8 mouse cellular contexts compared by ENCODE assay signal in the genomic region with DNA sequence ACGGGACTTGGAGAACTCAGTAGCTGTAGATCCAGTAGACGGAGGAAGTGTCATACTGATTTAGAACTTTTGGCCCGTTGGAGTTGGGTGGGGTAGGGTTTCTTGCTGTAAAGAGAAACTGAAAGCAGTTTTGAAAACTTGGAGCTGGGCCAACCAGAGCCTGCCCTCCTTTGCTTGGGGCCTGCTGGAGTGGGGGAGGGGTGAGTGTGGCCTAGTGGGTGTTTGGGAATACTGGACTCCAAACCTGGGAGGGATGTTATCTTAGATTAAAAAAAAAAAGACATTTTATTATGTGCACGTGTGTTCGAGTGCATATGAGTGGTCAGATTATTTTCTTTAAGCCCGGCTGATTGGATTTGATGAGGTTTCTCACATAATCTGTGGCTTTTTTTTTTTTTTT. TPM values are rescaled to one million over a fixed set of nuclear protein-coding genes. Genes with fewer than 3 reads are reported as not detected.
DNase-seq lines count a peak whose midpoint lies in the region; ATAC-seq lines count a peak whose summit lies in the region.

No protein-coding gene starts in this region.

- DNase-seq in neural tube, embryonic 10.5 days (ENCODE audit: extremely low spot score, low spot score): no peak
- DNase-seq in cerebellum, adult 11-12 months: peak; percentile 74
- DNase-seq in gastrocnemius, postnatal 14 days: peak; percentile 78
- peak; percentile 80 for DNase-seq in liver
- peak; percentile 9 to 40 for DNase-seq in monocyte, adult 2 months (ENCODE audit: low read depth in 1 of 2, low spot score in 2 of 2)
- DNase-seq in testis, postnatal 10 days (ENCODE audit: low spot score): peak; percentile 84

- intact Hi-C loops in gastrocnemius, postnatal 14 days (cut with DNase I; ENCODE audit: low total_unique reads): no loop called here

- H3K4me2 ChIP-seq in neural tube, embryonic 12.5 days (replicated peaks): peak overlapping the region; percentile 48

- H3K27ac ChIP-seq in neural tube, embryonic 12.5 days: no peak overlapping the region

- no peaks in the 10 kb centered on the region for H3K9me3 ChIP-seq in neural tube, embryonic 12.5 days

- no peak for ATAC-seq in neural tube, embryonic 12.5 days (ENCODE audit: low FRiP score, low read depth)
- peak; percentile 57 for ATAC-seq in inflammation-experienced regulatory T-cells, adult 6 months

- no peaks in the 10 kb centered on the region for H3K36me3 ChIP-seq in neural tube, embryonic 12.5 days

- no peaks in the 10 kb centered on the region for H3K27me3 ChIP-seq in neural tube, embryonic 12.5 days (replicated peaks)

- WGBS in neural tube, embryonic 12.5 days: 50% methylated on average over 6 of the region's 6 CpGs

- peaks cover 16% of the 10 kb centered on the region for H3K4me1 ChIP-seq in neural tube, embryonic 12.5 days

- no peak overlapping the region for H3K9ac ChIP-seq in neural tube, embryonic 12.5 days

- H3K4me3 ChIP-seq in neural tube, embryonic 12.5 days: no peak overlapping the region

RNA-seq across cellular contexts. Expression of gene Kat2b, which starts 3.2 kb away (rescaled TPM):
- 3.9 and 7.1 TPM in 2 replicates for polyA plus RNA-seq in neural tube, embryonic 12.5 days (2016; fragmentation: Nextera tagmentation; extraction: Ambion mirVana)
- 10 to 100 TPM; 31.5 to 40.9 TPM for total RNA-seq in gastrocnemius, postnatal 14 days (2021)
- 10 to 100 TPM; 11.4 to 28.7 (median 18.1) TPM for polyA plus RNA-seq in inflammation-experienced regulatory T-cells, adult 6 months (2017; shearing (Covaris generic))

RNA-seq across cellular contexts. Expression of gene Pp2d1, which starts 30.6 kb away (rescaled TPM):
- 0.30 and 0.45 TPM in 2 replicates for polyA plus RNA-seq in neural tube, embryonic 12.5 days (2016; fragmentation: Nextera tagmentation; extraction: Ambion mirVana)
- not detected for total RNA-seq in gastrocnemius, postnatal 14 days (2021)
- polyA plus RNA-seq in inflammation-experienced regulatory T-cells, adult 6 months (2017; shearing (Covaris generic)): 1 to 10 TPM in 1 of 3 experiments, under 1 TPM in 2; 0.71 to 1.2 (median 0.97) TPM
